Mouse (Mus musculus) CD4-positive, CD25-positive, alpha-beta regulatory T cell, adult 4 months (primary cell): ENCODE measurements around the gene Sgtb. TPM values are rescaled to one million over a fixed set of nuclear protein-coding genes. Genes with fewer than 3 reads are reported as not detected.

Experiments used
- ATAC-seq: one replicate; pipeline ENCODE4 v1.8.0; 2017
- polyA plus RNA-seq, 2 experiments: library from polyadenylated mRNA; unstranded; fragments of 100-300 nt; shearing (Covaris generic); gene quantifications; one replicate each; pipeline ENCODE4 v1.2.1; 2017

Sgtb gene
- polyA plus RNA-seq, 2 experiments from 2014 or later = 0.17 to 0.71 TPM

DNA sequence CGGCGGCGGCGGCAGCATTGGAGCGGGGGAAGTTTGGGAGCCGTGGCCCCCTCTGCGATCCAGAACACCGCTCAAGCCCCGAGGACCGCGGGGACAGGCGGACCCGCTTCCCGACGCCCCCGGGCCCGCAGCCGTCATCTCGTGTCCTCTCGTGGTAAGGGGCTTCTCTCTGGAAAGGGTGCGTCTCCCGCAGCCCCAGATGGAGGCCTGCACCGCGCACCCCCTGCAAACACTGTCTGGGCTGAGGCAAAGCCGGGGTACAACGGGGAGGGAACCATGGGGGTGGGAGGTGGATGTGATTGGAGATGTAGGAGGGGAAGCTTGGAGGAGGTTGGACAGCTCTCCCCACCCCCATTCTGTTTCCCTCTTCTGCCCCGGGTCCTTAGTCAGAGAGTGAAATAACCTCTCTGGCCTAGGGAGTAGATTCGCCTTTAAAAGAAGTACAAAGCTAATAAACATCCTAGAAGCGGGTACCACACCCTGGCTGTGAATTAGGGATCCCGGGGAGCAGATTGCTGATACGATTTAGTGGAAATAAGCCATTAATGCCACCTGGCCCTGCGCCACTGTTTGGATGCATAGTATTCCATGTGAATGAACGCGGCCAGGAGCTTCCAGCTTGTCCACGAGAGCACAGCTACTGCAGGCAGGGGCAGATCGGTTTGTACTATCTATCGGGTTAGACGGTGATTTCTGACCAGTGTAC is 428 bp downstream of the Sgtb start:
- ATAC-seq = peak; percentile 8

GRCm38 (mm10) chr13:104110526-104110925 is 985 bp downstream of the Sgtb start:
- ATAC-seq = no peak

DNA sequence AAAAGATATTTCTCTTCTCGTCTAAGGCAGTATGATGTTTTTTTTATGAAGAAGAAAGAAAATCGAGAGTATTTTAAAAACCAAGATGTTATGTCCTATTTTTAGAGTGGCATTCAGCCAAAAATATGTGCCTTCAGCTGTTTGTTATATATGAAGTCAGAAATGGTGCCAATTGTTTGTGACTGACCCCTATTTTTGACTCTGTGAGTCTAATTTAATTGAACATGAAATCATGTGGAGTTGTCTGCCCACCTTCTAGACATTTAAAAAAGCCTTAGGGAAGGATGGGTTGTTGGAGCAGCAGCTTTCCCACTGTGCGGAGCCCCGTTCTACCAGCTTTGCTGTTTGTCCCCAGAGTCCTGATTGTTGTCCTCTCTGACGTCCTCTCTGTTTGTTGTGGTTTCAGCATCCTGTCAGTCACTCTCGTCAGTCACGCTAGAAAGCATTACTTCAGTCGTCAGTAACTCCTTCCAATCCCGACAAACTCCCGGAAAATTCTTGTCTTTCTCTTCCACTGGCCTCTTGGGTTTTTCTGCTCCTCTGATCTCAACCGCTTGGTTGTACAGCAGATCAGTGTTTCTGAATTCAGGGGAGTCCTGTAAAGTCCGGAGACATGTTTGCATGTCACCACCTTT is 2.8 kb downstream of the Sgtb start:
- peak; percentile 29 for ATAC-seq

DNA sequence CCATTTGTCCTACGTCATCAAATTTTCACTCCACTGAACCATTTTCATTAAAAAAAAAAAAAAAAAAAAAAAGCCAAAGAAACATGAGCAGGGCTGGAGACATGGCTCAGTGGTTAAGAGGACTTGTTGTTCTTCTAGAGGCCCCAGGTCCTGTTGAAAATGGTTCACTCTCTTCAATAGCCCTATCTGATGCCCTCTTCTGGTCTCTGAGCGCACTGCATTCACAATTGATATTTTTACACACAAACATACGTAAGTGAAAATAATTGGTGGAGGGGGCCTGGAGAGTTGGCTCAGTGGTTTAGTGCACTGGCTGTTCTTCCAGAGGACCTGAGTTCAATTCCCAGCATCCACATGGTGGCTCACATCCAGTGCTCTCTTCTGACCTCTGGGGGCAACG is 4.2 kb downstream of the Sgtb start:
- no peak for ATAC-seq

DNA sequence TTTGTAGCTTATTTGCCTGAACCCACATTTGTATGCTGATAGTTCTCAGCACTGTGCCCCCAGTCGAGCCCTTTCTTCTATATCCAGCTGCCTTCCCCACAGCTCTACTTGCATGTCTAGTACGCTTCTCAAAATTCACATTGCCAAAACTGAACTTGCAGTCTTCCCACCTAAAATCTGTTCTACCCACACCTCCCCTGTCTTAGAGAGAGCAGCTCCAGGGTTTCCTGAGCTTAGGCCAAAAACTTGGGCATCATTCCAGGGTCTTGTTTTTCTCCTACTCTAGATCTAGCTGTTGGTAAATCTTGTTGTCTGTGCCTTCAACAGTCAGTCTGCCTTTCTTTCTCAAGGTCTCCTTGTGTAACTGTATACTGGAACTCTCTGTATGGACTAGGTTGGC is 5.3 kb downstream of the Sgtb start:
- ATAC-seq = no peak

GRCm38 (mm10) chr13:104122078-104122840 is 12.7 kb downstream of the Sgtb start:
- no peak for ATAC-seq

DNA sequence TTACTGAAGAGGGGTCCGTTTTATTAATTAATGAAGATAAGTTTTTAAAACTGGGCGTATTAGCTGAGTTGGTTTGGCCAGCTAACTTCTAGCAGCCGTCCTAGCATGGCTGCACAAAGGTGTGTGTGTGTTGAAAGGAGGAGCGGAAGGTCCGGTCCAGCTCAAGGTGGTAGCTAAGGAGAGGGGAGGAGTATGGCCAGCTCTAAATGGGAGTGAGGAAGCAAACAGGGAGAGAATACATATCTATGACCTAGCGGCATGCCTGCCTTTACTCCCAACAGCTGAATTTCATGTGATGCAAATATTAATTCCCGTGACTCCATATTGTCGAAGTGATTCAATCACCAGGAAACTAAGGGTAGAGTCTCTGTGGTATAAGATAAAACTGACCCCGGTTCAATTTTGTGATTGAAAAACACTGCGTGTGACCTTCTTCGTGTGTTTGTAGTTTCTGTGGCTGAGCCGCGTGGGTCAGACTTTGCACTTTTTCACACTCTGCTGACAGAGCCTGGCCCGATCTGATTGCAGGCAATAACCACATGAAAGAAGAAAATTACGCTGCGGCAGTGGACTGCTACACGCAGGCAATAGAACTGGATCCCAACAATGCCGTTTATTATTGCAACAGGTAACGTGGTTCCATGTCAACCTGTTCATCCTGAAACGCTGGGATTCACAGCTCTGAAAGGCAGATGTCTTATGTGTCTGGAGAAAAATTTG is 14.3 kb downstream of the Sgtb start:
- no peak for ATAC-seq

GRCm38 (mm10) chr13:104132561-104132960 is 23.0 kb downstream of the Sgtb start:
- no peak for ATAC-seq

GRCm38 (mm10) chr13:104134510-104135085 is 25.1 kb downstream of the Sgtb start:
- ATAC-seq = no peak

GRCm38 (mm10) chr13:104139369-104140209 is 30.0 kb downstream of the Sgtb start:
- peak; percentile 96 for ATAC-seq

GRCm38 (mm10) chr13:104144871-104145270 is 35.3 kb downstream of the Sgtb start:
- no peak for ATAC-seq

DNA sequence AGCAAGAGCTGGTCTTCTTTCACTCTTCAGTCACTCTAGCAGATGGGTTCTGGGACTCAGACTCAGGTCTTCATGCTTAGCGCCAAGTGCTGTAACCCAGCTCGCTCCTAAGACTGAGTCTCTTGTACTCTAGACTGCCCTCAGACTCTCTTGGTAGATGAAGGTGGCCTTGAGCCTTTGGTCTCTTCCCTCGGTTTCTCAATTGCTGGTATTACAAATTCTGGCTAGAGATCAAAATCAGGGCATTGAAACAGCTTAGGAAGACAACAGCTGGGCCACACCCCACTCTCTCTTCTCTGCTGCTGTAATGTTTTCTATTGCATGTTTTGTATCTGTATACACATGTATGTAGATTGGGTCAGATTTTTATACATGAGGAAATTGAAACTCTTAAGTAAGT is 36.1 kb downstream of the Sgtb start:
- no peak for ATAC-seq

- ATAC-seq = no peak
Observed at GRCm38 (mm10) chr13:104154180-104154579, 44.6 kb downstream of the Sgtb start.

GRCm38 (mm10) chr13:104155106-104155505 is 45.6 kb downstream of the Sgtb start:
- ATAC-seq = no peak

DNA sequence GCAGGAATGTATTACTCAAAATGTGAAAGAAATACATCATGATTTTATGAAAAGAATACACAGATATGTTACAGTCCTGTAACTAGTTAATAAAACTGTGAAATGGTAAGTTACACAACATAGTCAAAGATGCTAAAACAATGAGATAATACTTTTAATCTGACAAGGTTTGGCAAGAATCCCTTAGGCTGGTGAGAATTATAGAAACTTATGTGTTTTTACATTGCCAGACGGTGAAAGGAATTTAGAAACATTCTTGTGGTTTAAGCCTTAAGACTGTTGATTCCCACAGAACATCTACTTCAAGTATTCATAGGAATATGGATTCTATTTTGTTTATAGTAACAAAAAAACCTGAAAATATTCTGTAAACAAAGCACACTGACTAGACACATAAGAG is 46.1 kb downstream of the Sgtb start:
- ATAC-seq = no peak

DNA sequence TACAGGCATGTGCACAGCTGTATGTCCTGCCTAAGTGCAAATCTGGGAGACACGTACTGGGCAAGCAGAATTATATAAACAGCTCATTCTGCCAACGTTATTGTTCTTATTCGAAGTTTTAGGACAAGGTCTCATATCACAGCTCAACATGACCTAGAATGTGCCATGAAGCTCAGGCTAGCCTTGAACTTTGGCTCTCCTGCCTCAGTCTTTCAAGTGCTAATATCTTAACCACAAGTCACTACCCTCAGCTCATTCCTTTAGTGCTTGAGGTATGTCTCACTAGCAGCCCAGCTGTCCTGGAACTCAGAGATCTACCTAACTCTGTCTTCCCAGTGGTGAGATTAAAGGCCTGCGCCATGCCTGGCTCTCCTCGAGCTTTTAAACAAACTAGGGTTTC is 62.2 kb downstream of the Sgtb start:
- ATAC-seq = no peak

- ATAC-seq = no peak
Observed at GRCm38 (mm10) chr13:104172498-104172897, 63.0 kb downstream of the Sgtb start.

GRCm38 (mm10) chr13:104176874-104177273 is 67.3 kb downstream of the Sgtb start:
- ATAC-seq = no peak

DNA sequence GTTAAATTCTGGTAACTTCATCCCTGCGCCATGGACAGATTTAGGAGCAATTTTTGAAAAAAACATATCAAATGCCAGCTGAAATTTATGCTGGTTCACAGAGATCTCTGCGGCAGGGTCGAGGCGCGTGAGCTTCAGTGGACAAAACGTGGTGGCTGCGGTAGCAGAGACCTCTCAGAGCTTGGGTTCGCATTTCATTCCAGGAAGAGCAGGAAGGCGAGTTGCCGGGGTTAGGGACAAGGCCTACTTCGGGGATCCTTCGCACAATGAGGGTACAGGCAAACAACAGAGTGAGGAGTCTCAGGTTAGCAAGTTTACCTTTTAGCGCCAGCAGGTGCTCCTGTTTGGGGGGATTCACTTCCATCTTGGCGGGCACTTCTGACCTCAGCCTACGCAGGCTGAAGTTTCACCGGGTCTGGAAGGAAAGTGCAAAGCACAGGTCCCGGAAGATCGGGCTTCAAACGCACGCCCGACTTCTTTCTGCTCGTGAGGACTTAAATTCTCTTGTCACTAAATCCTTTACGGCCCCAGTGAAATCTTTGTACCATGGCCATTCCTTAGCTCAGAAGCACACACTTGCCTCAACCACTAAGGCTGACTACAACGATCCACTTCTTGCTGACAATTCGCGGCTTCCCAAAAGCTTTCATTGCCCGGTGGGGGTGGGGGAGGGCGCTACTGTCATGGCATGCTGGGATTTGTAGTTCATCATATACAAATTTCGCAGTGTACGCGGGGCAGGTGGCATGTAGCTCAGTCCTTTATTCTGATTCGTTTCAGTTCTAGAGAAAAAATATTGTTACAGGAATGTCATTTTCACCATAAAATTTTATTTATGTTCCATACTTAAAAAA is 68.5 kb downstream of the Sgtb start, which contains the start of gene Trappc13:
Gene Trappc13 (minus strand): TSS at position 674 of the 854 bp plus-strand sequence.
- ATAC-seq = peak; percentile 74

GRCm38 (mm10) chr13:104178650-104179121 is 69.1 kb downstream of the Sgtb start, which contains the start of gene Trim23:
TSS of gene Trim23 (plus strand) at chr13:104178797.
- peak; percentile 95 for ATAC-seq
